Mouse (Mus musculus) embryonic facial prominence, embryonic 11.5 days (tissue): ENCODE data around the gene Ank3. TPM values are rescaled to one million over a fixed set of nuclear protein-coding genes. Genes with fewer than 3 reads are reported as not detected.

ENCODE experiments used
- ATAC-seq: fragments of 200-750 bp; cut with Nextera tagmentation; replicated peaks from 2 replicates; pipeline ENCODE4 v1.8.0; 2017; ENCODE audit warnings: low read depth; ENCODE audit not compliant: insufficient number of reproducible peaks, low FRiP score, low TSS enrichment
- DNase-seq: peaks from one replicate; pipeline ENCODE4 v3.0.0-alpha.2; 2015; ENCODE audit warnings: low spot score
- H3K27ac ChIP-seq: fragments of 300-500 bp; sonication (generic); replicated peaks from 2 replicates; pipeline ENCODE4 v1.5.1; 2014; ENCODE audit warnings: mild to moderate bottlenecking, low read depth, low read length, control low read depth
- H3K27me3 ChIP-seq: fragments of 300-500 bp; sonication (generic); 2 replicates; pipeline ENCODE4 v1.6.1; 2014; ENCODE audit warnings: mild to moderate bottlenecking, low read length, moderate library complexity, mixed read lengths; ENCODE audit not compliant: control insufficient read depth, insufficient read depth
- H3K36me3 ChIP-seq: fragments of 300-500 bp; sonication (generic); replicated peaks from 2 replicates; pipeline ENCODE4 v1.6.1; 2014; ENCODE audit warnings: low read depth, mild to moderate bottlenecking, low read length, moderate library complexity, mixed read lengths; ENCODE audit not compliant: control insufficient read depth, insufficient read depth
- H3K4me1 ChIP-seq: fragments of 300-500 bp; sonication (generic); 2 replicates; pipeline ENCODE4 v1.6.1; 2014; ENCODE audit warnings: low read length, mixed read lengths; ENCODE audit not compliant: control insufficient read depth, insufficient read depth
- H3K4me2 ChIP-seq: fragments of 300-500 bp; sonication (generic); 2 replicates; pipeline ENCODE4 v1.6.1; 2014; ENCODE audit warnings: low read depth, mild to moderate bottlenecking, control low read depth, low read length, moderate library complexity
- H3K4me3 ChIP-seq: fragments of 300-500 bp; sonication (generic); 2 replicates; pipeline ENCODE4 v1.5.1; 2014; ENCODE audit warnings: low read depth, low read length, control low read depth
- H3K9ac ChIP-seq: fragments of 300-500 bp; sonication (generic); replicated peaks from 2 replicates; pipeline ENCODE4 v1.6.1; 2014; ENCODE audit warnings: mild to moderate bottlenecking, control low read depth, low read length
- H3K9me3 ChIP-seq: fragments of 300-500 bp; sonication (generic); replicated peaks from 2 replicates; pipeline ENCODE4 v1.6.1; 2016; ENCODE audit warnings: mild to moderate bottlenecking, low read length, inconsistent platforms, mixed read lengths; ENCODE audit not compliant: control insufficient read depth
- WGBS: fragments of 180-500 bp; shearing (Covaris S2); extraction: QIAGEN DNeasy Blood & Tissue Kit; methylation state at CpG from one replicate; pipeline ENCODE4 v1.1.7; 2014; 5-methylcytosine and 5-hydroxymethylcytosine counted together
- polyA plus RNA-seq: library from polyadenylated mRNA; unstranded; fragments of >200 nt; fragmentation: Nextera tagmentation; extraction: Ambion mirVana; gene quantifications from 2 replicates; pipeline ENCODE4 v1.2.1, GENCODE M21; 2014

The Ank3 gene
- polyA plus RNA-seq, 1 experiment from 2014 or later: 32.5 TPM

DNA sequence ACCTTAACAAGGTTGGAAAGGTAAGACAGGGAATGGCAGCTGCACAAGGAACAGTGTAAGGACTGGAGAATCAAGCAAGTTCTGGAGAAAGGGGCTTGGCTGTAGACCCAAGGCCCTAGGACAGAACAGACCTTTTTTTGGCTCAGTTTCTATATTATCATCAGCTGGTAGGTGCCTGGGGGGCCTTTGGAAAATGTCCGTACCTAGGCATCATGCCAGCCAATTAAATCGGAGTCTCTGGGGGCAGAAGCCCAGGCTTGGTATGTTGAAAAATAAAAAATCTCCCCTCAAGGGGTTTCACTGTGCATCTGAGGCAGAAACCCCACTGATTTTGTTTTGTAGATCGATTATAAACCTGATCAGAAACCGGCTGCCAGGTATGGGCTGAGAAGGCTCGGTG lies 236.3 kb downstream of the Ank3 start:
- Histone ChIP-seq H3K4me2 (no peak overlapping the region), H3K9ac (no peak overlapping the region), H3K27ac (no peak overlapping the region), H3K4me3 (no peak overlapping the region), H3K36me3 (no peaks in the 10 kb centered on the region), H3K9me3 (no peaks in the 10 kb centered on the region), H3K4me1 (no peaks in the 10 kb centered on the region), H3K27me3 (no peaks in the 10 kb centered on the region)
- 81% methylated on average over 5 of the region's 5 CpGs for WGBS
- no peak for DNase-seq
- ATAC-seq: no peak

GRCm38 (mm10) chr10:69635910-69636656 lies 237.5 kb downstream of the Ank3 start:
- WGBS: 50% methylated on average over 11 of the region's 11 CpGs
- DNase-seq (no peak), ATAC-seq (no peak)
- Histone ChIP-seq H3K9me3 (no peaks in the 10 kb centered on the region), H3K9ac (no peak overlapping the region), H3K4me3 (no peak overlapping the region), H3K36me3 (no peaks in the 10 kb centered on the region), H3K4me2 (no peak overlapping the region), H3K27me3 (no peaks in the 10 kb centered on the region), H3K4me1 (no peaks in the 10 kb centered on the region), H3K27ac (no peak overlapping the region)

DNA sequence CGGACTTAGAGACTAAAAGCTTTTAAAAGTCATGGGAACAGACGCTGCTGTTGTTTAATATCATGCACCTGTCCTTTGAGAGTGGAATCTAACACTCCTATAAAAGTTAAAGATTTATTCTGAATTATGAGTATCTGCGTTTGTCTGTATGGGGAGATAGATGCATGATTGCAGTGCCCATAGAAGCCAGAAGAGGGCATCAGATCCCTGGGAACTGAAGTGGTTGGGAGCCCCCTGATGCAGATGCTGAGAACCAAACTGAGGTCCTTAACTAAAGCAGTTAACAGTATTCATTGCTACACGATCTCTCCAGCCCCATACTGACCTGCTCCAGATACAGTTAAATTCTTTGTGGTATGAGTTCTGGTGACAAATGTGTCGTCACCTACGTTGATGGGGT lies 240.6 kb downstream of the Ank3 start:
- Histone ChIP-seq H3K27me3 (no peaks in the 10 kb centered on the region), H3K27ac (no peak overlapping the region), H3K9ac (no peak overlapping the region), H3K4me3 (no peak overlapping the region), H3K36me3 (no peaks in the 10 kb centered on the region), H3K4me1 (no peaks in the 10 kb centered on the region), H3K9me3 (no peaks in the 10 kb centered on the region), H3K4me2 (no peak overlapping the region)
- ATAC-seq (no peak), DNase-seq (no peak)
- 85% methylated on average over 6 of the region's 6 CpGs for WGBS

GRCm38 (mm10) chr10:69640617-69641016 lies 242.0 kb downstream of the Ank3 start:
- DNase-seq (no peak), ATAC-seq (no peak)
- H3K36me3 ChIP-seq: no peaks in the 10 kb centered on the region
- no peak overlapping the region for H3K27ac ChIP-seq
- H3K27me3 ChIP-seq: no peaks in the 10 kb centered on the region
- no peak overlapping the region for H3K4me3 ChIP-seq
- no peaks in the 10 kb centered on the region for H3K9me3 ChIP-seq
- WGBS: 75% methylated on average over 4 of the region's 4 CpGs
- no peaks in the 10 kb centered on the region for H3K4me1 ChIP-seq
- H3K4me2 ChIP-seq: no peak overlapping the region
- no peak overlapping the region for H3K9ac ChIP-seq

DNA sequence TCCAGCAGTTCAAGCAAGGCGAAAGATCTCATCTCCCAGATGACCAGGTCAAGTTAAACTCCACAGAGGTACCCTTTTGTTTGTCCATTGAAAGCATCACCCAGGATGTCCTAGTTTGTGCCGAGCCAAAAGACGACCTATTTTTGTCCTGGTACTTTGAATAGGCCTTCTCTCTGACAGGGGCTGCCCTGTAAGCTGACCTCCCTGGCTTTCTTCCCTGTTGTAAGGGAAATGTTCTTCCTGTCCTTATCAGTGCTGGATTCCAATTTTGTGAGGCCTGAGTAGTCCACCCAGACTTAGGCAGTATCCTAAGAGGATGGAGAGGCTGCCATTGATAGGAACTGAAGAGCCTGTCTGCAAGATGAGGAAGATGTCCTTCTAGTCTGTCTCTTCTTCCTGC lies 244.9 kb downstream of the Ank3 start:
- Histone ChIP-seq H3K27me3 (no peaks in the 10 kb centered on the region), H3K27ac (no peak overlapping the region), H3K4me2 (no peak overlapping the region), H3K9me3 (no peaks in the 10 kb centered on the region), H3K9ac (no peak overlapping the region), H3K36me3 (no peaks in the 10 kb centered on the region), H3K4me1 (no peaks in the 10 kb centered on the region), H3K4me3 (no peak overlapping the region)
- ATAC-seq (no peak), DNase-seq (no peak)
- WGBS: 53% methylated on average over 3 of the region's 3 CpGs

GRCm38 (mm10) chr10:69643986-69644385 lies 245.4 kb downstream of the Ank3 start:
- Histone ChIP-seq H3K4me1 (no peaks in the 10 kb centered on the region), H3K36me3 (no peaks in the 10 kb centered on the region), H3K27ac (no peak overlapping the region), H3K4me2 (no peak overlapping the region), H3K27me3 (no peaks in the 10 kb centered on the region), H3K9me3 (no peaks in the 10 kb centered on the region), H3K9ac (no peak overlapping the region), H3K4me3 (no peak overlapping the region)
- 87% methylated on average over 6 of the region's 6 CpGs for WGBS
- ATAC-seq: no peak
- DNase-seq: no peak

GRCm38 (mm10) chr10:69645311-69645802 lies 246.8 kb downstream of the Ank3 start:
- H3K36me3 ChIP-seq: no peaks in the 10 kb centered on the region
- H3K27me3 ChIP-seq: no peaks in the 10 kb centered on the region
- DNase-seq (no peak), ATAC-seq (no peak)
- H3K27ac ChIP-seq: no peak overlapping the region
- H3K9me3 ChIP-seq: no peaks in the 10 kb centered on the region
- no peaks in the 10 kb centered on the region for H3K4me1 ChIP-seq
- WGBS: 91% methylated on average over 5 of the region's 5 CpGs
- H3K9ac ChIP-seq: no peak overlapping the region
- no peak overlapping the region for H3K4me3 ChIP-seq
- no peak overlapping the region for H3K4me2 ChIP-seq

GRCm38 (mm10) chr10:69645929-69646328 lies 247.4 kb downstream of the Ank3 start:
- no peaks in the 10 kb centered on the region for H3K4me1 ChIP-seq
- no peak overlapping the region for H3K4me3 ChIP-seq
- WGBS: 95% methylated on average over 9 of the region's 9 CpGs
- H3K9me3 ChIP-seq: no peaks in the 10 kb centered on the region
- H3K27me3 ChIP-seq: no peaks in the 10 kb centered on the region
- H3K27ac ChIP-seq: no peak overlapping the region
- DNase-seq (no peak), ATAC-seq (no peak)
- no peaks in the 10 kb centered on the region for H3K36me3 ChIP-seq
- no peak overlapping the region for H3K4me2 ChIP-seq
- no peak overlapping the region for H3K9ac ChIP-seq
